Mouse (Mus musculus) CH12.LX (cell line): ENCODE measurements around the gene Skida1. TPM values are rescaled to one million over a fixed set of nuclear protein-coding genes. Genes with fewer than 3 reads are reported as not detected.
A peak's percentile ranks its signal among the peaks of the same experiment; 100 is the strongest.

Experiments used
- DNase-seq: peaks from one replicate; pipeline ENCODE4 v3.0.0-alpha.2; 2013; ENCODE audit errors: extremely low read depth
- H3K27ac ChIP-seq: 2 replicates; pipeline ENCODE4 v1.5.1; 2012; ENCODE audit warnings: low read depth, mild to moderate bottlenecking, control low read depth, moderate library complexity; ENCODE audit not compliant: insufficient read depth
- H3K27me3 ChIP-seq: replicated peaks from 2 replicates; pipeline ENCODE3; 2012; ENCODE audit warnings: inconsistent platforms
- H3K36me3 ChIP-seq, 2 experiments: replicated peaks in 1 of 2; 2 replicates each; pipeline versions ENCODE3 to v1.6.1; 2012; ENCODE audit warnings: inconsistent platforms in 1 of 2, low read length in 1 of 2, mild to moderate bottlenecking in 1 of 2, mixed read lengths in 1 of 2, moderate library complexity in 1 of 2; ENCODE audit not compliant: control insufficient read depth in 1 of 2, insufficient read depth in 1 of 2
- H3K4me1 ChIP-seq, 2 experiments: 2 replicates each; pipeline ENCODE4 v1.6.1; 2012; ENCODE audit warnings: inconsistent platforms in 1 of 2, moderate library complexity in 1 of 2; ENCODE audit not compliant: insufficient read depth in 2 of 2, control insufficient read depth in 1 of 2
- H3K4me2 ChIP-seq: 2 replicates; pipeline ENCODE4 v1.6.1; 2012; ENCODE audit warnings: low read depth, mild to moderate bottlenecking, control low read depth; ENCODE audit not compliant: poor library complexity, insufficient read depth, severe bottlenecking
- H3K4me3 ChIP-seq, 3 experiments: fragments of 150-350 bp in 1 of 3; sonication (generic) in 1 of 3; replicated peaks in 1 of 3; 2 replicates each; pipeline versions ENCODE3 to v1.5.1; 2011 to 2012; ENCODE audit warnings: low read depth in 2 of 3, low read length in 2 of 3, mild to moderate bottlenecking in 2 of 3, moderate library complexity in 2 of 3, control low read depth in 1 of 3, improper control_type of control experiment in 1 of 3, inconsistent platforms in 1 of 3, mixed read lengths in 1 of 3; ENCODE audit not compliant: poor library complexity in 1 of 3
- H3K79me2 ChIP-seq: replicated peaks from 2 replicates; pipeline ENCODE4 v1.6.1; 2012; ENCODE audit warnings: mild to moderate bottlenecking, moderate library complexity; ENCODE audit not compliant: control insufficient read depth, poor library complexity, insufficient read depth, severe bottlenecking; ENCODE audit errors: extremely low read depth
- H3K9ac ChIP-seq: 2 replicates; pipeline ENCODE4 v1.6.1; 2012; ENCODE audit warnings: low read depth, mild to moderate bottlenecking, control low read depth, moderate library complexity; ENCODE audit not compliant: insufficient read depth
- H3K9me3 ChIP-seq: replicated peaks from 2 replicates; pipeline ENCODE3; 2012; ENCODE audit warnings: low read length, inconsistent platforms, mixed read lengths
- CHD1 ChIP-seq: IDR thresholded peaks from 2 replicates; pipeline ENCODE4 v1.6.1; 2012; ENCODE audit warnings: low read depth, low read length, improper control_type of control experiment, inconsistent platforms
- CHD2 ChIP-seq: IDR thresholded peaks from 2 replicates; pipeline ENCODE4 v1.6.1; 2011; ENCODE audit warnings: low read length, improper control_type of control experiment
- ELF1 ChIP-seq: IDR thresholded peaks from 2 replicates; pipeline ENCODE4 v1.6.1; 2014; ENCODE audit warnings: low read depth, mild to moderate bottlenecking, inconsistent platforms, low read length, improper control_type of control experiment
- EP300 ChIP-seq: IDR thresholded peaks from 2 replicates; pipeline ENCODE4 v1.6.1; 2011; ENCODE audit warnings: low read length, improper control_type of control experiment
- GABPA ChIP-seq: IDR thresholded peaks from 2 replicates; pipeline ENCODE4 v1.6.1; 2012; ENCODE audit warnings: low read depth, low read length, improper control_type of control experiment, inconsistent platforms; ENCODE audit not compliant: insufficient replicate concordance
- HCFC1 ChIP-seq: IDR thresholded peaks from 2 replicates; pipeline ENCODE4 v1.6.1; 2012; ENCODE audit warnings: low read depth, mild to moderate bottlenecking, inconsistent platforms, low read length, improper control_type of control experiment
- IRF4 ChIP-seq: IDR thresholded peaks from 2 replicates; pipeline ENCODE4 v1.6.1; 2014; ENCODE audit warnings: low read depth, mild to moderate bottlenecking, inconsistent platforms, low read length, improper control_type of control experiment
- JUND ChIP-seq: conservative IDR thresholded peaks from 2 replicates; pipeline ENCODE4 v1.6.1; 2011; ENCODE audit warnings: low read depth, low read length, improper control_type of control experiment
- MAFK ChIP-seq: IDR thresholded peaks from 2 replicates; pipeline ENCODE4 v1.6.1; 2011; ENCODE audit warnings: low read length, improper control_type of control experiment; ENCODE audit not compliant: insufficient replicate concordance
- MAX ChIP-seq: IDR thresholded peaks from 2 replicates; pipeline ENCODE4 v1.6.1; 2011; ENCODE audit warnings: low read length, improper control_type of control experiment
- MAZ ChIP-seq: IDR thresholded peaks from 2 replicates; pipeline ENCODE4 v1.6.1; 2012; ENCODE audit warnings: low read depth, mild to moderate bottlenecking, inconsistent platforms, low read length, improper control_type of control experiment, moderate library complexity
- MEF2A ChIP-seq: IDR thresholded peaks from 2 replicates; pipeline ENCODE4 v1.6.1; 2014; ENCODE audit warnings: low read depth, mild to moderate bottlenecking, inconsistent platforms, low read length, improper control_type of control experiment, borderline replicate concordance
- MXI1 ChIP-seq: IDR thresholded peaks from 2 replicates; pipeline ENCODE4 v1.6.1; 2011; ENCODE audit warnings: mild to moderate bottlenecking, low read depth, low read length, improper control_type of control experiment
- MYC ChIP-seq: IDR thresholded peaks from 2 replicates; pipeline ENCODE4 v1.6.1; 2011; ENCODE audit warnings: low read depth, mild to moderate bottlenecking, improper control_type of control experiment, low read length
- POLR2A ChIP-seq: IDR thresholded peaks from 2 replicates; pipeline ENCODE4 v1.6.1; 2011; ENCODE audit warnings: low read depth, mild to moderate bottlenecking, improper control_type of control experiment, low read length
- RAD21 ChIP-seq: IDR thresholded peaks from 2 replicates; pipeline ENCODE4 v1.6.1; 2011; ENCODE audit warnings: low read depth, mild to moderate bottlenecking, low read length, improper control_type of control experiment, moderate library complexity
- RCOR1 ChIP-seq: conservative IDR thresholded peaks from 2 replicates; pipeline ENCODE4 v1.6.1; 2012; ENCODE audit warnings: low read depth, mild to moderate bottlenecking, inconsistent platforms, low read length, improper control_type of control experiment
- USF2 ChIP-seq: conservative IDR thresholded peaks from 2 replicates; pipeline ENCODE4 v1.6.1; 2011; ENCODE audit warnings: low read depth, low read length, improper control_type of control experiment
- ZC3H11A ChIP-seq: IDR thresholded peaks from 2 replicates; pipeline ENCODE4 v1.6.1; 2012; ENCODE audit warnings: low read depth, mild to moderate bottlenecking, inconsistent platforms, low read length, improper control_type of control experiment
- ZMIZ1 ChIP-seq: IDR thresholded peaks from 2 replicates; pipeline ENCODE4 v1.6.1; 2012; ENCODE audit warnings: low read depth, mild to moderate bottlenecking, inconsistent platforms, low read length, improper control_type of control experiment
- ZNF384 ChIP-seq: IDR thresholded peaks from 2 replicates; pipeline ENCODE4 v1.6.1; 2012; ENCODE audit warnings: low read depth, low read length, improper control_type of control experiment, inconsistent platforms
- dilution Hi-C: fragments of 300-500 bp; cut with MboI; formaldehyde crosslinking; loops from 2 replicates; pipeline ENCODE4 v1.14.3; 2020; ENCODE audit warnings: low sequenced_read_pairs; ENCODE audit not compliant: extremely low pct_unique_long_range_greater_than_20kb, extremely low pct_ligation_motif_present
- in situ Hi-C: fragments of 300-500 bp; cut with MboI; formaldehyde crosslinking; loops from 3 replicates; pipeline ENCODE4 v1.14.3; 2019; ENCODE audit warnings: low sequenced_read_pairs, low pct_ligation_motif_present, low pct_unique_long_range_greater_than_20kb, mixed read lengths
- polyA plus RNA-seq: library from polyadenylated mRNA; unstranded; fragments of >175 nt; gene quantifications from 2 replicates; pipeline ENCODE4 v1.2.1, GENCODE M21; 2012; ENCODE audit warnings: low read depth; ENCODE audit not compliant: insufficient read length
- total RNA-seq, 2 experiments: library from RNA; depleted of rRNA; stranded (reverse); fragments of 300-350 nt in 1 of 2; fragments of >200 nt in 1 of 2; gene quantifications; 2 replicates each; pipeline ENCODE4 v1.2.3; 2012 to 2014

The Skida1 gene
- total and polyA plus RNA-seq, 3 experiments, result 0.35 to 0.85 (median 0.36) TPM

DNA sequence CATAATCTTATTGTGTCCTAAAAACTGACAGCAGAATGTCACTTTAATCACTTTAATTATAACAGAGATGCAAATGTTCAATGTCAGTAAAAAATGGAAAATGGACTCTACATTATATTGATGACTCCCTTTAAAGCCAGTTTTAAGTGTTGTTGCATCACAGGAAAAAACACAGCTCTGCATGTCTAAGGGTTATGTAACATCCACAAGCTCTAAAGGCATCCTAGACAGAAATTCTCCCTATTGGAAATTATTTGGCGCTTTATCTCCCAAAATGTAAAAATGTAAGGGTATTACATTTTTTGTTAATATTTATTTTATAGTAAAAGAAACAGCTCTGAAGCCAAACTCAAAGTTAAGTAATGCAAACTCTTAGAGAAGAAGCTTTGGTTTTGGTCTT is 11.0 kb upstream of the Skida1 start:
- no peaks in the 10 kb centered on the region for H3K36me3 ChIP-seq
- peaks cover 0 to 21% of the 10 kb centered on the region in 2 experiments; a peak in 2 of 4 replicates for H3K4me1 ChIP-seq
- H3K27ac ChIP-seq, result no peak overlapping the region
- H3K27me3 ChIP-seq, result no peaks in the 10 kb centered on the region
- no peak overlapping the region for H3K4me3 ChIP-seq
- no peak for DNase-seq
- H3K79me2 ChIP-seq, result peaks cover 11% of the 10 kb centered on the region
- H3K4me2 ChIP-seq, result no peak overlapping the region
- dilution Hi-C loops, result no loop called here
- in situ Hi-C loops, result no loop called here
- no peak for TF ChIP-seq MAX
- no peak for TF ChIP-seq HCFC1
- TF ChIP-seq MAZ, result no peak
- no peak for TF ChIP-seq EP300
- TF ChIP-seq ZC3H11A, result no peak
- no peak for TF ChIP-seq IRF4
- no peak for TF ChIP-seq USF2
- no peak for TF ChIP-seq ZMIZ1
- no peak for TF ChIP-seq CHD2
- no peak for TF ChIP-seq ZNF384
- TF ChIP-seq POLR2A, result no peak
- TF ChIP-seq RCOR1, result no peak
- TF ChIP-seq MEF2A, result no peak
- TF ChIP-seq RAD21, result no peak
- TF ChIP-seq MAFK, result no peak
- TF ChIP-seq MYC, result no peak
- no peak for TF ChIP-seq ELF1
- no peak for TF ChIP-seq GABPA
- no peak for TF ChIP-seq JUND
- TF ChIP-seq CHD1, result no peak
- no peaks in the 10 kb centered on the region for H3K9me3 ChIP-seq
- H3K9ac ChIP-seq, result no peak overlapping the region

DNA sequence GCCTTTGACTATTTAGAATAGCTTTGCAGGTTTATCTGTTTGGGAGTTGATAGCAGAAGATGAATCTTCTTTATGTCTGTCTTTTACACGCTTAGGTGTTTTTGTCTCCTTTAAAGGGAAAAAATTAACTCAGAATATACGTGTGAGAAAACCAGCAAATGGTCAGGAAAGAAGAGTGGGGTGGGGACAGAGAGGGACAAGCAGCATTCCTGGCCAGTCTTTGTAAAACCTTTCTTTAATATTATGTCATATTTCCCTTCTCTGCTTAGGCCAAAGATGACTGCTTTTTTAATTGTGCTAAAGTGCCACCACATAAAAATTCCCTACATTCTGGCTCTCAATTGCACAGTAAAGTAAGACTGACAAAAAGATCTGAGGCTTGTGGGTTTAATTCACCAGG is 10.2 kb upstream of the Skida1 start:
- no peak overlapping the region for H3K27ac ChIP-seq
- H3K79me2 ChIP-seq, result peaks cover 8% of the 10 kb centered on the region
- in situ Hi-C loops, result no loop called here

More for the DNA sequence above, 10.2 kb upstream of the Skida1 start:
- no peaks in the 10 kb centered on the region for H3K36me3 ChIP-seq
- DNase-seq, result no peak
- peaks cover 0 to 21% of the 10 kb centered on the region in 2 experiments; a peak in 2 of 4 replicates for H3K4me1 ChIP-seq
- peak overlapping the region; percentile 71; the same call in 1 of the 2 replicates for H3K4me2 ChIP-seq
- H3K9me3 ChIP-seq, result no peaks in the 10 kb centered on the region
- no peaks in the 10 kb centered on the region for H3K27me3 ChIP-seq
- H3K4me3 ChIP-seq, result no peak overlapping the region
- TF ChIP-seq MXI1 (0 out of 2 replicates have a peak, but pooled peaks have one; percentile 7), HCFC1 (no peak)
- TF ChIP-seq, all 38 proteins: peak for 1
- peak overlapping the region; percentile 96 for H3K9ac ChIP-seq
- dilution Hi-C loops, result no loop called here
